Mouse (Mus musculus) liver, adult 2 months (tissue): ENCODE data around the gene Hist1h1e.

ENCODE experiments used
- CTCF ChIP-seq: fragments of 200-500 bp; IDR thresholded peaks from 2 replicates; pipeline ENCODE4 v1.5.1; 2011; ENCODE audit warnings: low read depth, low read length, control low read depth
- POLR2A ChIP-seq: fragments of 200-500 bp; IDR thresholded peaks from 2 replicates; pipeline ENCODE4 v1.6.1; 2011; ENCODE audit warnings: low read length, control low read depth; ENCODE audit not compliant: insufficient read depth; ENCODE audit errors: extremely low read depth

- no peak for TF ChIP-seq CTCF
- no peak for TF ChIP-seq POLR2A
These were observed 44.5 kb downstream of the Hist1h1e start for GRCm38 (mm10) chr13:23577835-23578234.
